Mouse (Mus musculus) liver, embryonic 15.5 days (tissue): ENCODE measurements around the gene Pdxdc1. TPM values are rescaled to one million over a fixed set of nuclear protein-coding genes. Genes with fewer than 3 reads are reported as not detected.

Source experiments
- ATAC-seq: fragments of 200-750 bp; cut with Nextera tagmentation; 2 replicates; pipeline ENCODE4 v1.8.0; 2017; ENCODE audit warnings: moderate number of reproducible peaks, mild to moderate bottlenecking, moderate library complexity; ENCODE audit not compliant: insufficient read depth
- H3K27ac ChIP-seq: fragments of 300-500 bp; sonication (generic); replicated peaks from 2 replicates; pipeline ENCODE4 v1.5.1; 2015; ENCODE audit warnings: mild to moderate bottlenecking, inconsistent platforms
- H3K27me3 ChIP-seq: fragments of 300-500 bp; sonication (generic); 2 replicates; pipeline ENCODE4 v1.6.1; 2015; ENCODE audit warnings: mild to moderate bottlenecking, inconsistent platforms
- H3K36me3 ChIP-seq: fragments of 300-500 bp; sonication (generic); replicated peaks from 2 replicates; pipeline ENCODE4 v1.6.1; 2015; ENCODE audit warnings: moderate library complexity, mild to moderate bottlenecking, inconsistent platforms
- H3K4me1 ChIP-seq: fragments of 300-500 bp; sonication (generic); replicated peaks from 2 replicates; pipeline ENCODE4 v1.6.1; 2015; ENCODE audit warnings: inconsistent platforms
- H3K4me2 ChIP-seq: fragments of 300-500 bp; sonication (generic); 2 replicates; pipeline ENCODE4 v1.6.1; 2015; ENCODE audit warnings: moderate library complexity, mild to moderate bottlenecking, inconsistent platforms
- H3K4me3 ChIP-seq: fragments of 300-500 bp; sonication (generic); replicated peaks from 2 replicates; pipeline ENCODE4 v1.5.1; 2015; ENCODE audit warnings: mild to moderate bottlenecking, inconsistent platforms
- H3K9ac ChIP-seq: fragments of 300-500 bp; sonication (generic); 2 replicates; pipeline ENCODE4 v1.6.1; 2015; ENCODE audit warnings: moderate library complexity, mild to moderate bottlenecking, inconsistent platforms
- H3K9me3 ChIP-seq: fragments of 300-500 bp; sonication (generic); replicated peaks from 2 replicates; pipeline ENCODE4 v1.6.1; 2016; ENCODE audit warnings: inconsistent platforms
- WGBS: fragments of 180-500 bp; shearing (Covaris S2); methylation state at CpG from one replicate; pipeline ENCODE4 v1.1.7; 2015; ENCODE audit warnings: mixed read lengths; ENCODE audit not compliant: insufficient replicate concordance; 5-methylcytosine and 5-hydroxymethylcytosine counted together
- polyA plus RNA-seq: library from polyadenylated mRNA; unstranded; fragments of >200 nt; fragmentation: Nextera tagmentation; extraction: Ambion mirVana; gene quantifications from 2 replicates; pipeline ENCODE4 v1.2.1, GENCODE M21; 2015

Gene Pdxdc1
- polyA plus RNA-seq, 1 experiment from 2014 or later: 23.8 TPM

GRCm38 (mm10) chr16:13840956-13841355, 62.0 kb downstream of the Pdxdc1 start:
- Histone ChIP-seq H3K9me3 (no peaks in the 10 kb centered on the region), H3K4me3 (no peak overlapping the region), H3K27ac (no peak overlapping the region), H3K27me3 (no peaks in the 10 kb centered on the region), H3K9ac (no peak overlapping the region), H3K36me3 (peaks cover 78% of the 10 kb centered on the region), H3K4me1 (no peaks in the 10 kb centered on the region), H3K4me2 (no peak overlapping the region)
- ATAC-seq: no peak
- 75% methylated on average over 3 of the region's 3 CpGs for WGBS

- Histone ChIP-seq H3K9ac (no peak overlapping the region), H3K36me3 (peaks cover 82% of the 10 kb centered on the region), H3K27ac (no peak overlapping the region)
Measured at GRCm38 (mm10) chr16:13840056-13840455, 62.9 kb downstream of the Pdxdc1 start.

DNA sequence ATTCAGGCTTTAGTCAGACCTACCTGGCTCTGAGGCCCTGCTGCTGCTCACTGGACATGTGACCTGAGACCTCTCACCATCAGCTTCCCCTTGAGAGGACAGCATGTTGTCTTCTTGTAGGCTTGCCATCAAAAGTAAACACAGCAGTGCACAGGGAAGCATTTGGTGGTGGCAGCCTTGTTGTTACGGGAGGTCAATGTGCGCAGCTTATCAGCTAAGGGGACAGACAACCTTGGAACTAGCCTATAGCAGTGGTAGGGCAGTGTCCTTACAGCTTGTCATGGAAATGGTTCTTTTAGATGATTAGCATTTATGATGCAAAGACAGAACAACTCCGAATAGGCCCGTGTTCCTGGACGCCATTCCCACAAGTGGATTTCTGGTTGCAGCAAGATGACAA, 68.5 kb downstream of the Pdxdc1 start:
- 81% methylated on average over 5 of the region's 5 CpGs for WGBS

More at GRCm38 (mm10) chr16:13840056-13840455, 62.9 kb downstream of the Pdxdc1 start:
- ATAC-seq: no peak
- H3K9me3 ChIP-seq: no peaks in the 10 kb centered on the region
- H3K4me1 ChIP-seq: no peaks in the 10 kb centered on the region
- no peak overlapping the region for H3K4me2 ChIP-seq
- 81% methylated on average over 7 of the region's 7 CpGs for WGBS
- H3K4me3 ChIP-seq: no peak overlapping the region
- no peaks in the 10 kb centered on the region for H3K27me3 ChIP-seq

DNA sequence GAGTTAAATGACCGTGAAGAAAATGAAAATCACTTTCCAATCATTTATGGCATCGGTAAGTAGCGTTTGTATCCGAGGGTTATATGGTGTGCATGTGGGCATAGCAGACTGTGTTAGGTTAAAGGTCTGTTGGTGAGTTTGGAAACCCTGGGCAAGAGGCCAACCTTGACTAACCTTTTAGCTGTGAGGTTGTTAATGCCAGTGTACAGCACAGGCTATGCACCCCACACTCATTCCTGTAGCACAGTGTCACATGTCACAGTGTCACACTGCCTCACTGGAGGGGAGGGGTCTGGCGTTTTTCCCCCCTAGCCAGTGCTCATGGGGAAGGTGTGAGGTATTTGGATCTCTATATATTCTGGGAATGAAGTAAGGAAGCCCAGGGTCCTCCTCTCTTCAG, 71.3 kb downstream of the Pdxdc1 start:
- no peaks in the 10 kb centered on the region for H3K4me1 ChIP-seq
- H3K4me2 ChIP-seq: no peak overlapping the region
- H3K4me3 ChIP-seq: no peak overlapping the region
- no peak for ATAC-seq
- H3K36me3 ChIP-seq: peaks cover 76% of the 10 kb centered on the region
- no peaks in the 10 kb centered on the region for H3K27me3 ChIP-seq
- WGBS: 65% methylated on average over 5 of the region's 5 CpGs
- H3K27ac ChIP-seq: no peak overlapping the region
- no peak overlapping the region for H3K9ac ChIP-seq
- no peaks in the 10 kb centered on the region for H3K9me3 ChIP-seq

More for the DNA sequence above, 68.5 kb downstream of the Pdxdc1 start:
- no peak overlapping the region for H3K9ac ChIP-seq
- H3K4me1 ChIP-seq: no peaks in the 10 kb centered on the region
- no peak overlapping the region for H3K4me3 ChIP-seq
- H3K27ac ChIP-seq: no peak overlapping the region
- peaks cover 82% of the 10 kb centered on the region for H3K36me3 ChIP-seq
- H3K27me3 ChIP-seq: no peaks in the 10 kb centered on the region
- no peak for ATAC-seq
- no peak overlapping the region for H3K4me2 ChIP-seq
- H3K9me3 ChIP-seq: no peaks in the 10 kb centered on the region

- H3K4me2 ChIP-seq: no peak overlapping the region
- no peaks in the 10 kb centered on the region for H3K4me1 ChIP-seq
- H3K4me3 ChIP-seq: no peak overlapping the region
- 83% methylated on average over 10 of the region's 10 CpGs for WGBS
- no peaks in the 10 kb centered on the region for H3K9me3 ChIP-seq
- no peaks in the 10 kb centered on the region for H3K27me3 ChIP-seq
- no peak overlapping the region for H3K9ac ChIP-seq
- H3K36me3 ChIP-seq: peaks cover 64% of the 10 kb centered on the region
- ATAC-seq: no peak
- H3K27ac ChIP-seq: no peak overlapping the region
Measured at GRCm38 (mm10) chr16:13830444-13830843, 72.5 kb downstream of the Pdxdc1 start.

GRCm38 (mm10) chr16:13826511-13826910, 76.4 kb downstream of the Pdxdc1 start:
- 77% methylated on average over 4 of the region's 4 CpGs for WGBS
- Histone ChIP-seq H3K9me3 (no peaks in the 10 kb centered on the region), H3K9ac (no peak overlapping the region), H3K27ac (no peak overlapping the region), H3K36me3 (peaks cover 36% of the 10 kb centered on the region), H3K4me3 (no peak overlapping the region), H3K4me1 (peaks cover 6% of the 10 kb centered on the region; the same call in 1 of the 2 replicates), H3K4me2 (no peak overlapping the region), H3K27me3 (no peaks in the 10 kb centered on the region)
- no peak for ATAC-seq

GRCm38 (mm10) chr16:13825781-13826490, 77.0 kb downstream of the Pdxdc1 start:
- H3K27me3 ChIP-seq: no peaks in the 10 kb centered on the region
- H3K9me3 ChIP-seq: no peaks in the 10 kb centered on the region
- H3K4me1 ChIP-seq: peaks cover 6% of the 10 kb centered on the region; the same call in 1 of the 2 replicates
- peaks cover 33% of the 10 kb centered on the region for H3K36me3 ChIP-seq
- H3K4me3 ChIP-seq: no peak overlapping the region
- no peak overlapping the region for H3K9ac ChIP-seq
- no peak overlapping the region for H3K27ac ChIP-seq
- 66% methylated on average over 7 of the region's 7 CpGs for WGBS
- no peak for ATAC-seq
- no peak overlapping the region for H3K4me2 ChIP-seq

DNA sequence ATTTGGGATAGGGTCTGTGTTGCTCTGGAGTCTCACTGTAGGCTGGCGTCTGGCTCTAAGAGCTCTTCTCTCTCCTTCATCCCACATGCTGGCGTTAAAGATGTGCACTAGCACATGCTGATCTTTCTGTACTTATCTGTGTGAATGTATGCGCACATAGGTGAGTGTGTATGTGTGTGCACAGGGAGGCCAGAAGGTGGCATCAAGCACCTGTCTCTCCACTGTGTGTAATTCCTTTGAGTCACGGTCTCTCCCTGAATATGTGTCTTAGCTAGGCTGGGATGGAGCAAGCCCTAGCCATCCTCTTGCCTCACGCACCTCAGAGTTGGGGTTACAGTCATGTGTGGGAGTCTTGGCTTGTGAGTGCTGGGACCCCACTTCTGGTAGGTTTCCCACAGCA, 82.2 kb downstream of the Pdxdc1 start:
- Histone ChIP-seq H3K9me3 (no peaks in the 10 kb centered on the region), H3K27me3 (no peaks in the 10 kb centered on the region), H3K9ac (no peak overlapping the region), H3K27ac (no peak overlapping the region), H3K4me3 (no peak overlapping the region), H3K36me3 (0 out of 2 replicates have a peak, but pooled peaks cover 2% of the 10 kb centered on the region), H3K4me1 (peaks cover 32% of the 10 kb centered on the region), H3K4me2 (no peak overlapping the region)
- no peak for ATAC-seq
- 82% methylated on average over 5 of the region's 5 CpGs for WGBS

DNA sequence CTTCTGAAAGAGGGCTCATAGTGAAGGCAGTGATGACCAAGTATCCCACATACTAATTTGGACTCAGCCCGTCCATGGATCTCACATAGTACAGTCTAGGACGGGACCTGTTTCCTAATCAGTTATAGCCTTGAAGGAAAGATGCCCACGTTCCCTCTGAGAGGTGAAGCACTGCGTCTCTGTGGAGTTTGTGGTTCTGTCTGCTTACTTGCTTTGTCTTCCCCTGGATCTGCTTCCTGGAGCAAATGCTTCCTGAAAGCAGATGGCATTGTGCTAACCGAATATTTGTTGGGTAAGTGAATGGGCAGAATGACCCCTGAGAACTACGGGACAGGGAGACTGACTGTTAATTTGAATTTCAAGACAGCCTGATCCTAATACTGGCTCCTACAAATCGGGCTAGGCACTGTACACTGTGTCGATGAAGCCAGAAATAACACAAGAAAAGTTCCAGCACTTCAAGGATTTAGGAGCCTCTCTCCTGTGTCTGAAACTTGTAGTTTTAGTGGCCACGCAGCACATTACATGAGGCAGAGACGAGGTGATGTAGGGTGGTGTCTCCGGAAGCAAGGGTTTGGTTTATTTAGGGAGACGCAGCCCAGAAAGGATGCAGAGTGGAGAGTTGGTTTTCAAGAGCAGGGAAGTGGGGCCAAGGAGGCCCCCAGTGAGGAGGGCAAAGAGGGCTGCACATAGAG, 83.0 kb downstream of the Pdxdc1 start:
- 19% methylated on average over 12 of the region's 12 CpGs for WGBS
- H3K4me2 ChIP-seq: peak overlapping the region; percentile 96

DNA sequence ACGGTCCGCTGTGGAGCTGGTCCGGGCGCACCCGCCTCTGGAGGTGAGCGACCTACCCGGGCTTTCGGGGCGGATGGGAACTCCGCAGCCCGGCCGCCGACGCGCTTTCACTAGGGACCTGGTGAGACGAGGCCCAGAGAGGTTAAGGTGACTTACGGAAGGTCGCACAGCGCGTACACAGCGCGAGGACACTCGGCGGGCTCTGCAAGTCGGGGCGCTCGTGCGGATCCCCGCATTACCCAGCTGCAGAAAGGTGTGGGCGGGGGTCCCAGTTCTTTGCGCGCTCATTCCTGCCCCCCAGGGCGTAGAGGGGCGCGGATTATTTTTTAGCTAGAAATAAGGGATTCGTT, 83.6 kb downstream of the Pdxdc1 start:
- WGBS: under 1% methylated on average over 36 of the region's 36 CpGs
- H3K4me2 ChIP-seq: peak overlapping the region; percentile 96
- peak; percentile 61 for ATAC-seq
- peak overlapping the region; percentile 71 for H3K9ac ChIP-seq
- no peaks in the 10 kb centered on the region for H3K27me3 ChIP-seq
- peak overlapping the region; percentile 72 for H3K27ac ChIP-seq
- H3K4me1 ChIP-seq: peaks cover 32% of the 10 kb centered on the region
- peaks cover 7% of the 10 kb centered on the region for H3K36me3 ChIP-seq
- H3K4me3 ChIP-seq: peak overlapping the region; percentile 77
- no peaks in the 10 kb centered on the region for H3K9me3 ChIP-seq

More for the DNA sequence above, 83.0 kb downstream of the Pdxdc1 start:
- peak overlapping the region; percentile 71 for H3K9ac ChIP-seq
- H3K9me3 ChIP-seq: no peaks in the 10 kb centered on the region
- no peak for ATAC-seq
- H3K36me3 ChIP-seq: 0 out of 2 replicates have a peak, but pooled peaks cover 2% of the 10 kb centered on the region
- H3K4me3 ChIP-seq: peak overlapping the region; percentile 77
- H3K27ac ChIP-seq: peak overlapping the region; percentile 72
- peaks cover 32% of the 10 kb centered on the region for H3K4me1 ChIP-seq
- no peaks in the 10 kb centered on the region for H3K27me3 ChIP-seq

GRCm38 (mm10) chr16:13818560-13819393, 84.2 kb downstream of the Pdxdc1 start, which contains the start of gene Ntan1:
Gene Ntan1, plus strand, starts transcription at chr16:13818845.
- Histone ChIP-seq H3K4me2 (peak within 1 kb of the TSS; percentile 96), H3K9me3 (no peaks in the 10 kb centered on the region), H3K27ac (peak within 1 kb of the TSS; percentile 81), H3K9ac (peak within 1 kb of the TSS; percentile 71), H3K27me3 (no peaks in the 10 kb centered on the region), H3K4me3 (peak within 1 kb of the TSS; percentile 77), H3K36me3 (peaks cover 11% of the 10 kb centered on the region), H3K4me1 (peaks cover 32% of the 10 kb centered on the region)
- under 1% methylated on average over 58 of the region's 58 CpGs for WGBS
- ATAC-seq: peak; percentile 96
